Mouse (Mus musculus): ENCODE results near the gene Cwf19l1. TPM values are rescaled to one million over a fixed set of nuclear protein-coding genes. Genes with fewer than 3 reads are reported as not detected.

Gene Cwf19l1
- total and polyA plus RNA-seq, 2 experiments = 12.0 to 12.4 TPM

- peak overlapping the region; percentile 36; the same call in 1 of the 2 replicates for H3K4me3 ChIP-seq (ENCODE audit: insufficient read depth, low read depth, low read length)
- no peaks in the 10 kb centered on the region for H3K27me3 ChIP-seq (ENCODE audit: control insufficient read depth, insufficient read depth, low read length)
- no peak overlapping the region for H3K9ac ChIP-seq (ENCODE audit: low read depth, low read length)
- TF ChIP-seq CTCF (IDR thresholded peaks at IDR 0.05; ENCODE audit: low read depth, low read length) = no peak
- TF ChIP-seq POLR2A (IDR thresholded peaks at IDR 0.05; ENCODE audit: extremely low read depth, insufficient read depth, low read length) = no peak
- peaks cover 3% of the 10 kb centered on the region; the same call in 1 of the 2 replicates for H3K79me2 ChIP-seq (ENCODE audit: control insufficient read depth, insufficient read depth, low read length)
- peaks cover 31% of the 10 kb centered on the region for H3K36me3 ChIP-seq (ENCODE audit: control insufficient read depth, insufficient read depth, low read length)
- no peak for DNase-seq (ENCODE audit: extremely low read depth, low read depth, low spot score)
- H3K27ac ChIP-seq (replicated peaks; ENCODE audit: insufficient read depth, low read depth, low read length) = peak overlapping the region; percentile 75; the same call in 1 of the 2 replicates
- WGBS = 46% methylated on average over 4 of the region's 4 CpGs
- peaks cover 15% of the 10 kb centered on the region for H3K4me1 ChIP-seq (ENCODE audit: control insufficient read depth, insufficient read depth, low read length)
Measured at GRCm38 (mm10) chr19:44068232-44068631, 67.4 kb downstream of the Cwf19l1 start.

GRCm38 (mm10) chr19:44067323-44068049 is 68.2 kb downstream of the Cwf19l1 start:
- Histone ChIP-seq H3K27ac (replicated peaks; ENCODE audit: insufficient read depth, low read depth, low read length) (peak overlapping the region; percentile 56), H3K79me2 (ENCODE audit: control insufficient read depth, insufficient read depth, low read length) (peaks cover 3% of the 10 kb centered on the region; the same call in 1 of the 2 replicates), H3K4me1 (ENCODE audit: control insufficient read depth, insufficient read depth, low read length) (peaks cover 15% of the 10 kb centered on the region), H3K9ac (ENCODE audit: low read depth, low read length) (no peak overlapping the region), H3K4me3 (ENCODE audit: insufficient read depth, low read depth, low read length) (no peak overlapping the region), H3K27me3 (ENCODE audit: control insufficient read depth, insufficient read depth, low read length) (no peaks in the 10 kb centered on the region), H3K36me3 (ENCODE audit: control insufficient read depth, insufficient read depth, low read length) (peaks cover 30% of the 10 kb centered on the region)
- peak; percentile 98 for DNase-seq (ENCODE audit: extremely low read depth, low read depth, low spot score)
- TF ChIP-seq POLR2A (IDR thresholded peaks at IDR 0.05; ENCODE audit: extremely low read depth, insufficient read depth, low read length) = no peak
- TF ChIP-seq CTCF (IDR thresholded peaks at IDR 0.05; ENCODE audit: low read depth, low read length) = no peak
- 29% methylated on average over 9 of the region's 9 CpGs for WGBS

GRCm38 (mm10) chr19:44064734-44065133 is 70.9 kb downstream of the Cwf19l1 start:
- 64% methylated on average over 2 of the region's 2 CpGs for WGBS
- TF ChIP-seq POLR2A (IDR thresholded peaks at IDR 0.05; ENCODE audit: extremely low read depth, insufficient read depth, low read length) = no peak
- TF ChIP-seq CTCF (IDR thresholded peaks at IDR 0.05; ENCODE audit: low read depth, low read length) = no peak
- peaks cover 13% of the 10 kb centered on the region for H3K4me1 ChIP-seq (ENCODE audit: control insufficient read depth, insufficient read depth, low read length)
- H3K27ac ChIP-seq (replicated peaks; ENCODE audit: insufficient read depth, low read depth, low read length) = peak overlapping the region; percentile 35; the same call in 1 of the 2 replicates
- peaks cover 38% of the 10 kb centered on the region for H3K36me3 ChIP-seq (ENCODE audit: control insufficient read depth, insufficient read depth, low read length)
- no peak for DNase-seq (ENCODE audit: extremely low read depth, low read depth, low spot score)
- H3K27me3 ChIP-seq (ENCODE audit: control insufficient read depth, insufficient read depth, low read length) = no peaks in the 10 kb centered on the region
- H3K79me2 ChIP-seq (ENCODE audit: control insufficient read depth, insufficient read depth, low read length) = peaks cover 3% of the 10 kb centered on the region; the same call in 1 of the 2 replicates
- no peak overlapping the region for H3K4me3 ChIP-seq (ENCODE audit: insufficient read depth, low read depth, low read length)
- no peak overlapping the region for H3K9ac ChIP-seq (ENCODE audit: low read depth, low read length)

- Histone ChIP-seq H3K9ac (ENCODE audit: low read depth, low read length) (no peak overlapping the region), H3K4me3 (ENCODE audit: insufficient read depth, low read depth, low read length) (no peak overlapping the region), H3K27ac (replicated peaks; ENCODE audit: insufficient read depth, low read depth, low read length) (0 out of 2 replicates have a peak overlapping the region, but pooled peaks have one; percentile 8), H3K27me3 (ENCODE audit: control insufficient read depth, insufficient read depth, low read length) (no peaks in the 10 kb centered on the region), H3K4me1 (ENCODE audit: control insufficient read depth, insufficient read depth, low read length) (peaks cover 13% of the 10 kb centered on the region), H3K36me3 (ENCODE audit: control insufficient read depth, insufficient read depth, low read length) (peaks cover 46% of the 10 kb centered on the region), H3K79me2 (ENCODE audit: control insufficient read depth, insufficient read depth, low read length) (peaks cover 3% of the 10 kb centered on the region; the same call in 1 of the 2 replicates)
- 22% methylated on average over 7 of the region's 7 CpGs for WGBS
- TF ChIP-seq POLR2A (IDR thresholded peaks at IDR 0.05; ENCODE audit: extremely low read depth, insufficient read depth, low read length) = no peak
- no peak for TF ChIP-seq CTCF (IDR thresholded peaks at IDR 0.05; ENCODE audit: low read depth, low read length)
- DNase-seq (ENCODE audit: extremely low read depth, low read depth, low spot score) = peak; percentile 97
Measured at GRCm38 (mm10) chr19:44063773-44064172, 71.9 kb downstream of the Cwf19l1 start.

- Histone ChIP-seq H3K9ac (ENCODE audit: low read depth, low read length) (no peak overlapping the region), H3K36me3 (ENCODE audit: control insufficient read depth, insufficient read depth, low read length) (peaks cover 43% of the 10 kb centered on the region), H3K27ac (replicated peaks; ENCODE audit: insufficient read depth, low read depth, low read length) (no peak overlapping the region), H3K4me1 (ENCODE audit: control insufficient read depth, insufficient read depth, low read length) (peaks cover 19% of the 10 kb centered on the region), H3K27me3 (ENCODE audit: control insufficient read depth, insufficient read depth, low read length) (no peaks in the 10 kb centered on the region), H3K79me2 (ENCODE audit: control insufficient read depth, insufficient read depth, low read length) (no peaks in the 10 kb centered on the region; the same call in 1 of the 2 replicates), H3K4me3 (ENCODE audit: insufficient read depth, low read depth, low read length) (no peak overlapping the region)
- 87% methylated on average over 3 of the region's 3 CpGs for WGBS
- DNase-seq (ENCODE audit: extremely low read depth, low read depth, low spot score) = no peak
- no peak for TF ChIP-seq POLR2A (IDR thresholded peaks at IDR 0.05; ENCODE audit: extremely low read depth, insufficient read depth, low read length)
Measured at GRCm38 (mm10) chr19:44060226-44060625, 75.5 kb downstream of the Cwf19l1 start.

Other genes starting within 250 kb of the Cwf19l1 start
- gene Dnmbp, start 195.7 kb downstream of the Cwf19l1 start, total RNA-seq (2014; rRNA removed) = 23.3 and 24.7 TPM in 2 replicates
- gene Dnmbp, start 195.7 kb downstream of the Cwf19l1 start, polyA plus RNA-seq (2012; rRNA removed) = 15.5 and 15.6 TPM in 2 replicates
- gene Cpn1, start 149.3 kb downstream of the Cwf19l1 start, total RNA-seq (2014; rRNA removed) = 215 and 272 TPM in 2 replicates
- gene Cpn1, start 149.3 kb downstream of the Cwf19l1 start, polyA plus RNA-seq (2012; rRNA removed) = 336 and 360 TPM in 2 replicates
- gene Cyp2c23, start 106.7 kb downstream of the Cwf19l1 start, total RNA-seq (2014; rRNA removed) = 233 and 351 TPM in 2 replicates
- gene Cyp2c23, start 106.7 kb downstream of the Cwf19l1 start, polyA plus RNA-seq (2012; rRNA removed) = 200 and 262 TPM in 2 replicates
- 27.8 and 44.2 TPM in 2 replicates for gene Erlin1, start 66.1 kb downstream of the Cwf19l1 start, total RNA-seq (2014; rRNA removed)
- gene Erlin1, start 66.1 kb downstream of the Cwf19l1 start, polyA plus RNA-seq (2012; rRNA removed) = 14.2 and 19.0 TPM in 2 replicates
- gene Chuk, start 28.4 kb downstream of the Cwf19l1 start, total RNA-seq (2014; rRNA removed) = 104 and 129 TPM in 2 replicates
- 28.7 and 34.7 TPM in 2 replicates for gene Chuk, start 28.4 kb downstream of the Cwf19l1 start, polyA plus RNA-seq (2012; rRNA removed)
- gene Bloc1s2, start 10.6 kb upstream of the Cwf19l1 start, total RNA-seq (2014; rRNA removed) = 16.6 and 17.9 TPM in 2 replicates
- gene Bloc1s2, start 10.6 kb upstream of the Cwf19l1 start, polyA plus RNA-seq (2012; rRNA removed) = 25.4 and 26.2 TPM in 2 replicates
- gene Pkd2l1, start 56.6 kb upstream of the Cwf19l1 start, total RNA-seq (2014; rRNA removed) = not detected in 2 replicates
- gene Pkd2l1, start 56.6 kb upstream of the Cwf19l1 start, polyA plus RNA-seq (2012; rRNA removed) = not detected in 2 replicates
- gene Scd3, start 67.4 kb upstream of the Cwf19l1 start, total RNA-seq (2014; rRNA removed) = 0.20 TPM in 1 of 2 replicates, not detected in the other
- gene Scd3, start 67.4 kb upstream of the Cwf19l1 start, polyA plus RNA-seq (2012; rRNA removed) = 0.02 TPM in 1 of 2 replicates, not detected in the other
- gene Scd2, start 157.8 kb upstream of the Cwf19l1 start, total RNA-seq (2014; rRNA removed) = 2.2 and 3.9 TPM in 2 replicates
- 2.7 and 2.9 TPM in 2 replicates for gene Scd2, start 157.8 kb upstream of the Cwf19l1 start, polyA plus RNA-seq (2012; rRNA removed)
- gene Scd4, start 197.2 kb upstream of the Cwf19l1 start, total RNA-seq (2014; rRNA removed) = 0.09 TPM in 1 of 2 replicates, not detected in the other
- 0.07 TPM in 1 of 2 replicates, not detected in the other for gene Scd4, start 197.2 kb upstream of the Cwf19l1 start, polyA plus RNA-seq (2012; rRNA removed)